Mouse (Mus musculus): ENCODE results near the gene Cdc42. TPM values are rescaled to one million over a fixed set of nuclear protein-coding genes. Genes with fewer than 3 reads are reported as not detected.

Cdc42 gene
- polyA plus RNA-seq, 1 experiment from 2014 or later, result 722 TPM

DNA sequence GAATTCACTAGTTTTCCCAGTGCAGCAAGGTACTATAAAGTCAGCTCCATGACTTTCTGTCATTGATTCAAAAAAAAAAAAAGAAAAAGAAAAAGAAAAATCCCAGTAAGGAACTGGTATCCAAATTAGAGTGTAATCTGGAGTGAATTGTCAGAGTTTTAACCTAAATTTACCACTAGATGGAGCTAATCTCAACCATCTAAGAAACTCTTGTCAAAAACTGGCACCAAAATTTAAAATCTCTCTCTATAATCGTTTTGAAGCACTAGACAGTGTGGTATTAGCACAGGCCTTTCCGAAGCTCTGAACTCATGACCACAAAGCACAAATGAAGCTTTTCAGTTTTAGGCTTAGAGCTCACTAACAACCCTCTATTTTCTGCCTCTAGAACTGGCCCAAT is 44.0 kb downstream of the Cdc42 start:
- Histone ChIP-seq H3K9ac (ENCODE audit: low read length) (no peak overlapping the region), H3K9me3 (ENCODE audit: control insufficient read depth, low read length) (no peaks in the 10 kb centered on the region), H3K4me2 (ENCODE audit: low read depth) (no peak overlapping the region), H3K36me3 (ENCODE audit: control insufficient read depth, insufficient read depth, low read length) (no peaks in the 10 kb centered on the region; the same call in none of the 2 replicates), H3K27ac (ENCODE audit: low read depth, low read length) (no peak overlapping the region), H3K4me3 (ENCODE audit: low read depth, low read length) (no peak overlapping the region), H3K4me1 (ENCODE audit: control insufficient read depth, insufficient read depth, low read length) (no peaks in the 10 kb centered on the region), H3K27me3 (ENCODE audit: control insufficient read depth, insufficient read depth, low read length) (no peaks in the 10 kb centered on the region)
- no peak for DNase-seq (ENCODE audit: low spot score)
- 56% methylated on average over 2 of the region's 2 CpGs for WGBS
- no peak for ATAC-seq (ENCODE audit: insufficient read depth, low FRiP score, low TSS enrichment)

- ATAC-seq (ENCODE audit: insufficient read depth, low FRiP score, low TSS enrichment) (no peak), DNase-seq (ENCODE audit: low spot score) (no peak)
- H3K9me3 ChIP-seq (ENCODE audit: control insufficient read depth, low read length), result no peaks in the 10 kb centered on the region
- H3K4me1 ChIP-seq (ENCODE audit: control insufficient read depth, insufficient read depth, low read length), result peaks cover 17% of the 10 kb centered on the region
- H3K27ac ChIP-seq (ENCODE audit: low read depth, low read length), result no peak overlapping the region
- H3K4me2 ChIP-seq (ENCODE audit: low read depth), result no peak overlapping the region
- 63% methylated on average over 5 of the region's 5 CpGs for WGBS
- no peaks in the 10 kb centered on the region for H3K27me3 ChIP-seq (ENCODE audit: control insufficient read depth, insufficient read depth, low read length)
- H3K36me3 ChIP-seq (ENCODE audit: control insufficient read depth, insufficient read depth, low read length), result no peaks in the 10 kb centered on the region
- H3K4me3 ChIP-seq (ENCODE audit: low read depth, low read length), result no peak overlapping the region
- no peak overlapping the region for H3K9ac ChIP-seq (ENCODE audit: low read length)
These were observed 49.1 kb downstream of the Cdc42 start for GRCm38 (mm10) chr4:137308377-137308776.

GRCm38 (mm10) chr4:137306991-137307706 is 50.4 kb downstream of the Cdc42 start:
- Histone ChIP-seq H3K27ac (ENCODE audit: low read depth, low read length) (peak overlapping the region; percentile 40; the same call in 1 of the 2 replicates), H3K36me3 (ENCODE audit: control insufficient read depth, insufficient read depth, low read length) (no peaks in the 10 kb centered on the region), H3K4me1 (ENCODE audit: control insufficient read depth, insufficient read depth, low read length) (peaks cover 17% of the 10 kb centered on the region), H3K4me3 (ENCODE audit: low read depth, low read length) (no peak overlapping the region), H3K4me2 (ENCODE audit: low read depth) (no peak overlapping the region), H3K9me3 (ENCODE audit: control insufficient read depth, low read length) (no peaks in the 10 kb centered on the region), H3K9ac (ENCODE audit: low read length) (no peak overlapping the region), H3K27me3 (ENCODE audit: control insufficient read depth, insufficient read depth, low read length) (no peaks in the 10 kb centered on the region)
- DNase-seq (ENCODE audit: low spot score) (no peak), ATAC-seq (ENCODE audit: insufficient read depth, low FRiP score, low TSS enrichment) (no peak)
- WGBS, result 71% methylated on average over 19 of the region's 19 CpGs

DNA sequence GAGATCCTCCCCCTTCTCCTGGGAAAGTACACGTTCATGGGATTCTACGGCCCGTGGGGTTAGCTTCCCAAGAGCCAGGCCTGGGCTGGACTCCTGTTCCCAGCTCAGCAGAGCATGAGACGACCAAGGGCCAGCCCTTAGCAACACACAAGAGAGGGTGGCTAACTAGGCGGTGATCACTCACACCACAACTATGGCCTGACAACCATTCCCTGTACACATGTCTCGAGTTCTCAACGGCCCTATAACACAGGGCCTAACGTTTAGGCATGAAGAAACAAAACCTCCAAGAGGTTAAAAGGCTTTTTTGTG is 51.0 kb downstream of the Cdc42 start:
- Histone ChIP-seq H3K4me3 (ENCODE audit: low read depth, low read length) (no peak overlapping the region), H3K4me1 (ENCODE audit: control insufficient read depth, insufficient read depth, low read length) (peaks cover 17% of the 10 kb centered on the region), H3K27me3 (ENCODE audit: control insufficient read depth, insufficient read depth, low read length) (no peaks in the 10 kb centered on the region), H3K36me3 (ENCODE audit: control insufficient read depth, insufficient read depth, low read length) (no peaks in the 10 kb centered on the region), H3K4me2 (ENCODE audit: low read depth) (no peak overlapping the region), H3K9ac (ENCODE audit: low read length) (peak overlapping the region; percentile 35; the same call in 1 of the 2 replicates), H3K9me3 (ENCODE audit: control insufficient read depth, low read length) (no peaks in the 10 kb centered on the region), H3K27ac (ENCODE audit: low read depth, low read length) (peak overlapping the region; percentile 79)
- ATAC-seq (ENCODE audit: insufficient read depth, low FRiP score, low TSS enrichment) (no peak), DNase-seq (ENCODE audit: low spot score) (no peak)
- 40% methylated on average over 8 of the region's 8 CpGs for WGBS

GRCm38 (mm10) chr4:137305831-137306576 is 51.5 kb downstream of the Cdc42 start:
- Histone ChIP-seq H3K4me3 (ENCODE audit: low read depth, low read length) (no peak overlapping the region), H3K4me2 (ENCODE audit: low read depth) (no peak overlapping the region), H3K27me3 (ENCODE audit: control insufficient read depth, insufficient read depth, low read length) (no peaks in the 10 kb centered on the region), H3K36me3 (ENCODE audit: control insufficient read depth, insufficient read depth, low read length) (no peaks in the 10 kb centered on the region), H3K27ac (ENCODE audit: low read depth, low read length) (peak overlapping the region; percentile 79), H3K9me3 (ENCODE audit: control insufficient read depth, low read length) (no peaks in the 10 kb centered on the region), H3K9ac (ENCODE audit: low read length) (peak overlapping the region; percentile 35), H3K4me1 (ENCODE audit: control insufficient read depth, insufficient read depth, low read length) (peaks cover 17% of the 10 kb centered on the region)
- no peak for DNase-seq (ENCODE audit: low spot score)
- 42% methylated on average over 13 of the region's 13 CpGs for WGBS
- ATAC-seq (ENCODE audit: insufficient read depth, low FRiP score, low TSS enrichment), result no peak

DNA sequence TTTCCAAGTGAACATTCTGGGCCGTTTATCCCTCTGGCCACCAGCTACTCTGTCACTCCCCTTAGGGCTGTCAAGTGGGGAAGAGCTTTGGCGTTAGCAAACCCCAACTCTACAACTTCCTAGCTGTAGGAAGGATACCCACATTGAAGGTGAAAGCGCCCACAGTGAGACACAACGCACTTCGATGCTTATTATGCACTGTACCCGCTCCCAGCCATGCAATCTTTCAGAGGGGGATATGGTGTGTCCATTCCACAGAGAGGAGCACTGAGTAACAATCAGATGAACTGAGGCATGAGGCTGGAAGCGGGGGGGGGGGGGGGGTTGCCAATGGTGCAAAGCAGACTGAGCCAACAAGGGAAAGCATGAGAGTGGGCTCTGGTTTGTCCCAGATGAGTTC is 52.5 kb downstream of the Cdc42 start:
- no peaks in the 10 kb centered on the region for H3K9me3 ChIP-seq (ENCODE audit: control insufficient read depth, low read length)
- H3K9ac ChIP-seq (ENCODE audit: low read length), result no peak overlapping the region
- H3K27me3 ChIP-seq (ENCODE audit: control insufficient read depth, insufficient read depth, low read length), result no peaks in the 10 kb centered on the region
- 85% methylated on average over 7 of the region's 7 CpGs for WGBS
- no peaks in the 10 kb centered on the region for H3K36me3 ChIP-seq (ENCODE audit: control insufficient read depth, insufficient read depth, low read length)
- DNase-seq (ENCODE audit: low spot score) (no peak), ATAC-seq (ENCODE audit: insufficient read depth, low FRiP score, low TSS enrichment) (no peak)
- H3K27ac ChIP-seq (ENCODE audit: low read depth, low read length), result no peak overlapping the region
- no peak overlapping the region for H3K4me3 ChIP-seq (ENCODE audit: low read depth, low read length)
- H3K4me1 ChIP-seq (ENCODE audit: control insufficient read depth, insufficient read depth, low read length), result peaks cover 17% of the 10 kb centered on the region
- no peak overlapping the region for H3K4me2 ChIP-seq (ENCODE audit: low read depth)

GRCm38 (mm10) chr4:137304106-137304505 is 53.4 kb downstream of the Cdc42 start:
- Histone ChIP-seq H3K9ac (ENCODE audit: low read length) (no peak overlapping the region), H3K27me3 (ENCODE audit: control insufficient read depth, insufficient read depth, low read length) (no peaks in the 10 kb centered on the region), H3K4me2 (ENCODE audit: low read depth) (no peak overlapping the region), H3K27ac (ENCODE audit: low read depth, low read length) (no peak overlapping the region), H3K36me3 (ENCODE audit: control insufficient read depth, insufficient read depth, low read length) (no peaks in the 10 kb centered on the region), H3K9me3 (ENCODE audit: control insufficient read depth, low read length) (no peaks in the 10 kb centered on the region), H3K4me3 (ENCODE audit: low read depth, low read length) (no peak overlapping the region), H3K4me1 (ENCODE audit: control insufficient read depth, insufficient read depth, low read length) (peaks cover 17% of the 10 kb centered on the region)
- 92% methylated on average over 7 of the region's 7 CpGs for WGBS
- no peak for ATAC-seq (ENCODE audit: insufficient read depth, low FRiP score, low TSS enrichment)
- DNase-seq (ENCODE audit: low spot score), result no peak

- WGBS, result 71% methylated on average over 16 of the region's 16 CpGs
- H3K9me3 ChIP-seq (ENCODE audit: control insufficient read depth, low read length), result no peaks in the 10 kb centered on the region
- ATAC-seq (ENCODE audit: insufficient read depth, low FRiP score, low TSS enrichment) (no peak), DNase-seq (ENCODE audit: low spot score) (no peak)
- no peak overlapping the region for H3K4me3 ChIP-seq (ENCODE audit: low read depth, low read length)
- H3K36me3 ChIP-seq (ENCODE audit: control insufficient read depth, insufficient read depth, low read length), result no peaks in the 10 kb centered on the region
- H3K4me2 ChIP-seq (ENCODE audit: low read depth), result no peak overlapping the region
- H3K4me1 ChIP-seq (ENCODE audit: control insufficient read depth, insufficient read depth, low read length), result peaks cover 11% of the 10 kb centered on the region
- no peaks in the 10 kb centered on the region for H3K27me3 ChIP-seq (ENCODE audit: control insufficient read depth, insufficient read depth, low read length)
- no peak overlapping the region for H3K9ac ChIP-seq (ENCODE audit: low read length)
- H3K27ac ChIP-seq (ENCODE audit: low read depth, low read length), result no peak overlapping the region
These were observed 55.9 kb downstream of the Cdc42 start for GRCm38 (mm10) chr4:137301635-137302034.

DNA sequence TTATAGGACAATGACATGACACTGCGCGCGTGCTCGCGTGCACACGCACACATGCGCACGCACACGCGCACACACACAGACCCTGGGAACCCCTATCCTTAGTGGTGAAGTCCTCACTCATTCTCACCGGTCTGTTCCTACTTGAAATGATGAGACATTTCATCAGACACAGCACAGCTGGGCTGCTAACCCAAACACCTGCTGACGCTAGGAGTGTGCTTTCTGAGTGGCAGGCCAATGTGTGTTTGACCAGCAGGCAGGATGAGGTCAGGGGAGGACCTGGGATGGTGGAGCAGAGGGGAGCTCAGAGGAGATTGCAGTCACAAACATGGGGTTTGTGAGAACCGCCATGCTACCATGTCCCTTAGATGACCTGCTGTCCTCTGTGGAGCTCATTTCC is 57.3 kb downstream of the Cdc42 start:
- Histone ChIP-seq H3K4me3 (ENCODE audit: low read depth, low read length) (no peak overlapping the region), H3K27ac (ENCODE audit: low read depth, low read length) (no peak overlapping the region), H3K27me3 (ENCODE audit: control insufficient read depth, insufficient read depth, low read length) (no peaks in the 10 kb centered on the region), H3K9ac (ENCODE audit: low read length) (no peak overlapping the region), H3K36me3 (ENCODE audit: control insufficient read depth, insufficient read depth, low read length) (no peaks in the 10 kb centered on the region), H3K9me3 (ENCODE audit: control insufficient read depth, low read length) (no peaks in the 10 kb centered on the region), H3K4me2 (ENCODE audit: low read depth) (no peak overlapping the region), H3K4me1 (ENCODE audit: control insufficient read depth, insufficient read depth, low read length) (no peaks in the 10 kb centered on the region)
- WGBS, result 92% methylated on average over 13 of the region's 13 CpGs
- DNase-seq (ENCODE audit: low spot score), result no peak
- no peak for ATAC-seq (ENCODE audit: insufficient read depth, low FRiP score, low TSS enrichment)
